ENCODE assay signal across 21 mouse cellular contexts in the genomic region with DNA sequence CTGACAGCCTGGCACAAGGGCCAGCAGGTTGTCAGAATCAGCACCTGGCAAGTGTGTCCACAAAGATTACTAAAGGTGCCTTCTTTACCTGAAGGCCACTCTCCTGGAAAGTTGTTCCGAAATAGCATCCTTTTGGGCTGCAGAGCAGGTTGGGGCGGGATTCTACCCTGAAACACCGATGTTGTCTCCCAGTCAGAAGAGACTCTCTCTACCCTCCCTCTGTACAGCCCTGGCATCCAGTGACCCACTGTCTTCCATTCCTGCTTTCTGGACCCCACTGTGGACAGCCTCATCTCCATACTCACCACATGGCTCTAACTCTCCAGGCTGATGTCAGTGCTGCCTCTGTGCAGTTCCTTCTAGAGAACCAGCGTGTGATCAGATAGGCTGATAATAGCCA.
DNase-seq lines count a peak whose midpoint lies in the region; ATAC-seq and TF ChIP-seq lines count a peak whose summit lies in the region.
"Had no signal": no experiment of that assay in that cellular context is flagged by ENCODE, and none has a peak within 500 bp of the region (broad histone marks: within the 10 kb centered on the region; RNA-seq: fewer than 3 reads in every experiment).

No protein-coding gene starts in this region.

- no peaks in the 10 kb centered on the region for H3K27me3 ChIP-seq in heart, embryonic 12.5 days (replicated peaks)
- H3K27me3 ChIP-seq in erythroblast, embryonic 14.5 days (ENCODE audit: control insufficient read depth): peaks cover 9% of the 10 kb centered on the region
- H3K27me3 ChIP-seq in heart, postnatal 0 days (ENCODE audit: control insufficient read depth, insufficient read depth, low read length): no peaks in the 10 kb centered on the region
- no peaks in the 10 kb centered on the region for H3K27me3 ChIP-seq in liver, embryonic 15.5 days
- no peaks in the 10 kb centered on the region for H3K27me3 ChIP-seq in hindbrain, embryonic 11.5 days (ENCODE audit: control insufficient read depth, insufficient read depth, low read length)
- H3K27me3 ChIP-seq: hindbrain, embryonic 12.5 days; kidney, embryonic 15.5 days; limb, embryonic 13.5 days; midbrain, embryonic 13.5 days had no signal

- WGBS in heart, embryonic 12.5 days: 92% methylated on average over 4 of the region's 4 CpGs
- 92% methylated on average over 4 of the region's 4 CpGs for WGBS in heart, postnatal 0 days
- WGBS in liver, embryonic 15.5 days (ENCODE audit: insufficient replicate concordance): 86% methylated on average over 4 of the region's 4 CpGs
- 95% methylated on average over 4 of the region's 4 CpGs for WGBS in hindbrain, embryonic 11.5 days

- H3K9me3 ChIP-seq in heart, embryonic 12.5 days (replicated peaks): no peaks in the 10 kb centered on the region
- H3K9me3 ChIP-seq in erythroblast, embryonic 14.5 days (ENCODE audit: control insufficient read depth, low read length): no peaks in the 10 kb centered on the region
- H3K9me3 ChIP-seq in heart, postnatal 0 days (replicated peaks; ENCODE audit: control insufficient read depth, low read length): no peaks in the 10 kb centered on the region
- no peaks in the 10 kb centered on the region for H3K9me3 ChIP-seq in liver, embryonic 15.5 days (replicated peaks)
- no peaks in the 10 kb centered on the region for H3K9me3 ChIP-seq in hindbrain, embryonic 11.5 days (ENCODE audit: control insufficient read depth, low read length)
- H3K9me3 ChIP-seq: hindbrain, embryonic 12.5 days; kidney, embryonic 15.5 days; limb, embryonic 13.5 days; megakaryocyte, embryonic 14.5 days; midbrain, embryonic 13.5 days had no signal

- no peak for TF ChIP-seq EP300 in heart, postnatal 0 days (IDR thresholded peaks at IDR 0.05; ENCODE audit: low read depth)

- peak overlapping the region; percentile 92 for H3K27ac ChIP-seq in heart, embryonic 12.5 days (ENCODE audit: poor library complexity, severe bottlenecking)
- peak overlapping the region; percentile 87 for H3K27ac ChIP-seq in heart, postnatal 0 days (ENCODE audit: low read depth)
- H3K27ac ChIP-seq in liver, embryonic 15.5 days (replicated peaks): peak overlapping the region; percentile 99
- no peak overlapping the region for H3K27ac ChIP-seq in hindbrain, embryonic 11.5 days (ENCODE audit: low read depth, low read length)
- H3K27ac ChIP-seq: hindbrain, embryonic 12.5 days; limb, embryonic 13.5 days; midbrain, embryonic 13.5 days had no signal

- H3K4me2 ChIP-seq in heart, embryonic 12.5 days: no peak overlapping the region
- no peak overlapping the region for H3K4me2 ChIP-seq in heart, postnatal 0 days (ENCODE audit: low read depth, low read length)
- peak overlapping the region; percentile 66 for H3K4me2 ChIP-seq in liver, embryonic 15.5 days
- no peak overlapping the region for H3K4me2 ChIP-seq in hindbrain, embryonic 11.5 days (replicated peaks; ENCODE audit: low read depth, low read length)
- H3K4me2 ChIP-seq: hindbrain, embryonic 12.5 days; kidney, embryonic 15.5 days; limb, embryonic 13.5 days; lung, embryonic 14.5 days; midbrain, embryonic 13.5 days had no signal

- no peaks in the 10 kb centered on the region for H3K36me3 ChIP-seq in heart, embryonic 12.5 days
- H3K36me3 ChIP-seq in erythroblast, embryonic 14.5 days (ENCODE audit: control insufficient read depth): peaks cover 22% of the 10 kb centered on the region
- no peaks in the 10 kb centered on the region for H3K36me3 ChIP-seq in heart, postnatal 0 days (replicated peaks; ENCODE audit: control insufficient read depth, insufficient read depth, low read length)
- H3K36me3 ChIP-seq in liver, embryonic 15.5 days (replicated peaks): no peaks in the 10 kb centered on the region
- H3K36me3 ChIP-seq in hindbrain, embryonic 11.5 days (ENCODE audit: control insufficient read depth, insufficient read depth, low read length): no peaks in the 10 kb centered on the region
- H3K36me3 ChIP-seq: hindbrain, embryonic 12.5 days; kidney, embryonic 15.5 days; limb, embryonic 13.5 days; midbrain, embryonic 13.5 days had no signal

- intact Hi-C loops in heart, postnatal 25 days (cut with DNase I): no loop called here

- DNase-seq in heart, postnatal 25 days (ENCODE audit: low spot score): no peak
- DNase-seq in heart, postnatal 0 days (ENCODE audit: low spot score): no peak
- DNase-seq in hindbrain, embryonic 11.5 days (ENCODE audit: low spot score): no peak
- DNase-seq in adrenal gland, adult 18-20 months (ENCODE audit: low spot score in 2 of 2): no peak
- DNase-seq: adrenal gland, postnatal 10 days; B cell, adult 2 months; cerebellum, adult 11 months; cerebellum, postnatal 10 days; gastrocnemius, adult 2 months; kidney, adult 11 months; kidney, postnatal 4 days; lung, embryonic 14.5 days had no signal

- H3K4me3 ChIP-seq in heart, embryonic 12.5 days: no peak overlapping the region
- H3K4me3 ChIP-seq in erythroblast, embryonic 14.5 days (replicated peaks): peak overlapping the region; percentile 17
- no peak overlapping the region for H3K4me3 ChIP-seq in heart, postnatal 0 days (ENCODE audit: low read depth, low read length)
- peak overlapping the region; percentile 53 for H3K4me3 ChIP-seq in liver, embryonic 15.5 days (replicated peaks)
- H3K4me3 ChIP-seq in hindbrain, embryonic 11.5 days (ENCODE audit: low read depth, low read length): no peak overlapping the region
- H3K4me3 ChIP-seq: gastrocnemius, adult 2 months; hindbrain, embryonic 12.5 days; kidney, embryonic 15.5 days; limb, embryonic 13.5 days; midbrain, embryonic 13.5 days had no signal

- ATAC-seq in heart, embryonic 12.5 days (ENCODE audit: insufficient number of reproducible peaks, low FRiP score): no peak
- ATAC-seq in heart, postnatal 0 days (ENCODE audit: insufficient read depth, low read depth): no peak
- no peak for ATAC-seq in liver, embryonic 15.5 days (ENCODE audit: insufficient read depth)
- no peak for ATAC-seq in hindbrain, embryonic 11.5 days (ENCODE audit: low FRiP score)
- ATAC-seq: forebrain, embryonic 14.5 days; midbrain, embryonic 13.5 days had no signal

- TF ChIP-seq CTCF in heart, postnatal 0 days (IDR thresholded peaks at IDR 0.05; ENCODE audit: low read depth): no peak

- no peak overlapping the region for H3K9ac ChIP-seq in heart, embryonic 12.5 days
- no peak overlapping the region for H3K9ac ChIP-seq in heart, postnatal 0 days (replicated peaks; ENCODE audit: low read depth, low read length)
- peak overlapping the region; percentile 65 for H3K9ac ChIP-seq in liver, embryonic 15.5 days
- H3K9ac ChIP-seq in hindbrain, embryonic 11.5 days (ENCODE audit: low read depth, low read length): no peak overlapping the region
- H3K9ac ChIP-seq: hindbrain, embryonic 12.5 days; kidney, embryonic 15.5 days; limb, embryonic 13.5 days; lung, embryonic 14.5 days; midbrain, embryonic 13.5 days had no signal

- peaks cover 48% of the 10 kb centered on the region for H3K4me1 ChIP-seq in heart, embryonic 12.5 days (replicated peaks)
- H3K4me1 ChIP-seq in erythroblast, embryonic 14.5 days (ENCODE audit: control insufficient read depth): peaks cover 92% of the 10 kb centered on the region
- H3K4me1 ChIP-seq in heart, postnatal 0 days (ENCODE audit: control insufficient read depth, insufficient read depth): peaks cover 38% of the 10 kb centered on the region
- H3K4me1 ChIP-seq in liver, embryonic 15.5 days (replicated peaks): peaks cover 81% of the 10 kb centered on the region
- H3K4me1 ChIP-seq in hindbrain, embryonic 11.5 days (replicated peaks; ENCODE audit: control insufficient read depth, insufficient read depth, low read length): no peaks in the 10 kb centered on the region
- H3K4me1 ChIP-seq: hindbrain, embryonic 12.5 days; midbrain, embryonic 13.5 days had no signal

Comparison
In these comparisons a context has a peak if more than half of its experiments do, and no peak if none do; other contexts are left out.
1. H3K4me3 ChIP-seq: peak in erythroblast, embryonic 14.5 days (single experiment) and liver, embryonic 15.5 days (single experiment); none in heart, embryonic 12.5 days (single experiment), heart, postnatal 0 days (single experiment) and hindbrain, embryonic 11.5 days (single experiment).